Mouse (Mus musculus) brain, embryonic 14.5 days (tissue): ENCODE data around the gene Oaz2.

ENCODE experiments used
- CTCF ChIP-seq: fragments of 200-500 bp; IDR thresholded peaks from 2 replicates; pipeline ENCODE4 v1.5.1; 2012; ENCODE audit warnings: inconsistent platforms, mild to moderate bottlenecking, moderate library complexity, borderline replicate concordance; ENCODE audit not compliant: insufficient read depth, insufficient read length; ENCODE audit errors: extremely low read depth
- POLR2A ChIP-seq: fragments of 200-500 bp; IDR thresholded peaks from 2 replicates; pipeline ENCODE4 v1.6.1; 2012; ENCODE audit warnings: mild to moderate bottlenecking, inconsistent platforms, borderline replicate concordance; ENCODE audit not compliant: poor library complexity, insufficient read depth, insufficient read length, severe bottlenecking; ENCODE audit errors: extremely low read depth

GRCm38 (mm10) chr9:65675461-65676357, 7.9 kb downstream of the Oaz2 start:
- TF ChIP-seq POLR2A: no peak
- no peak for TF ChIP-seq CTCF
